Mouse (Mus musculus): ENCODE data around the gene Idnk. TPM values are rescaled to one million over a fixed set of nuclear protein-coding genes. Genes with fewer than 3 reads are reported as not detected.

Gene Idnk
- polyA plus RNA-seq, 1 experiment from 2014 or later: 25.4 TPM

- WGBS: 74% methylated on average over 1 of the region's 1 CpGs
- no peak for ATAC-seq (ENCODE audit: insufficient number of reproducible peaks, low FRiP score)
- no peaks in the 10 kb centered on the region for H3K27me3 ChIP-seq (replicated peaks)
- H3K4me3 ChIP-seq: no peak overlapping the region
- H3K4me2 ChIP-seq: no peak overlapping the region
- H3K9ac ChIP-seq: no peak overlapping the region
- no peaks in the 10 kb centered on the region for H3K36me3 ChIP-seq
- 0 out of 2 replicates have a peak, but pooled peaks cover 7% of the 10 kb centered on the region for H3K9me3 ChIP-seq (replicated peaks)
- H3K4me1 ChIP-seq (replicated peaks): peaks cover 5% of the 10 kb centered on the region
- H3K27ac ChIP-seq (ENCODE audit: poor library complexity, severe bottlenecking): no peak overlapping the region
These were observed 9.7 kb upstream of the Idnk start for GRCm38 (mm10) chr13:58147760-58148159.

GRCm38 (mm10) chr13:58148256-58148831 lies 9.1 kb upstream of the Idnk start:
- Histone ChIP-seq H3K4me3 (peak overlapping the region; percentile 40), H3K4me2 (peak overlapping the region; percentile 79), H3K9ac (peak overlapping the region; percentile 40; the same call in 1 of the 2 replicates), H3K36me3 (no peaks in the 10 kb centered on the region), H3K9me3 (replicated peaks) (0 out of 2 replicates have a peak, but pooled peaks cover 7% of the 10 kb centered on the region), H3K27ac (ENCODE audit: poor library complexity, severe bottlenecking) (no peak overlapping the region), H3K27me3 (replicated peaks) (no peaks in the 10 kb centered on the region), H3K4me1 (replicated peaks) (peaks cover 5% of the 10 kb centered on the region)
- WGBS: under 1% methylated on average over 17 of the region's 17 CpGs
- peak; percentile 81 for ATAC-seq (ENCODE audit: insufficient number of reproducible peaks, low FRiP score)

- WGBS: 27% methylated on average over 5 of the region's 5 CpGs
- H3K9ac ChIP-seq: no peak overlapping the region
- H3K36me3 ChIP-seq: no peaks in the 10 kb centered on the region
- 0 out of 2 replicates have a peak, but pooled peaks have one; percentile 33 for ATAC-seq (ENCODE audit: insufficient number of reproducible peaks, low FRiP score)
- no peaks in the 10 kb centered on the region for H3K27me3 ChIP-seq (replicated peaks)
- peak overlapping the region; percentile 79 for H3K4me2 ChIP-seq
- H3K4me3 ChIP-seq: peak overlapping the region; percentile 40; the same call in 1 of the 2 replicates
- H3K9me3 ChIP-seq (replicated peaks): 0 out of 2 replicates have a peak, but pooled peaks cover 7% of the 10 kb centered on the region
- no peak overlapping the region for H3K27ac ChIP-seq (ENCODE audit: poor library complexity, severe bottlenecking)
- H3K4me1 ChIP-seq (replicated peaks): peaks cover 5% of the 10 kb centered on the region
These were observed 8.4 kb upstream of the Idnk start for GRCm38 (mm10) chr13:58149033-58149558.

- Histone ChIP-seq H3K9ac (no peak overlapping the region), H3K27me3 (replicated peaks) (no peaks in the 10 kb centered on the region), H3K4me1 (replicated peaks) (peaks cover 5% of the 10 kb centered on the region), H3K27ac (ENCODE audit: poor library complexity, severe bottlenecking) (no peak overlapping the region), H3K4me2 (0 out of 2 replicates have a peak overlapping the region, but pooled peaks have one; percentile 79), H3K9me3 (replicated peaks) (0 out of 2 replicates have a peak, but pooled peaks cover 7% of the 10 kb centered on the region), H3K4me3 (no peak overlapping the region), H3K36me3 (no peaks in the 10 kb centered on the region)
- ATAC-seq (ENCODE audit: insufficient number of reproducible peaks, low FRiP score): no peak
- WGBS: 80% methylated on average over 3 of the region's 3 CpGs
These were observed 7.8 kb upstream of the Idnk start for GRCm38 (mm10) chr13:58149629-58150028.

GRCm38 (mm10) chr13:58150442-58150841 lies 7.0 kb upstream of the Idnk start:
- ATAC-seq (ENCODE audit: insufficient number of reproducible peaks, low FRiP score): no peak
- H3K4me3 ChIP-seq: no peak overlapping the region
- H3K27ac ChIP-seq (ENCODE audit: poor library complexity, severe bottlenecking): no peak overlapping the region
- peaks cover 5% of the 10 kb centered on the region for H3K4me1 ChIP-seq (replicated peaks)
- 70% methylated on average over 11 of the region's 11 CpGs for WGBS
- no peaks in the 10 kb centered on the region for H3K36me3 ChIP-seq
- H3K9me3 ChIP-seq (replicated peaks): 0 out of 2 replicates have a peak, but pooled peaks cover 7% of the 10 kb centered on the region
- H3K9ac ChIP-seq: no peak overlapping the region
- no peaks in the 10 kb centered on the region for H3K27me3 ChIP-seq (replicated peaks)
- no peak overlapping the region for H3K4me2 ChIP-seq

GRCm38 (mm10) chr13:58156031-58156430 lies 1.4 kb upstream of the Idnk start:
- 84% methylated on average over 2 of the region's 2 CpGs for WGBS
- H3K4me1 ChIP-seq (replicated peaks): peaks cover 12% of the 10 kb centered on the region
- H3K4me3 ChIP-seq: no peak overlapping the region
- H3K9ac ChIP-seq: no peak overlapping the region
- no peak overlapping the region for H3K4me2 ChIP-seq
- H3K27ac ChIP-seq (ENCODE audit: poor library complexity, severe bottlenecking): no peak overlapping the region
- no peak for ATAC-seq (ENCODE audit: insufficient number of reproducible peaks, low FRiP score)
- peaks cover 13% of the 10 kb centered on the region for H3K36me3 ChIP-seq
- H3K9me3 ChIP-seq (replicated peaks): peaks cover 2% of the 10 kb centered on the region
- no peaks in the 10 kb centered on the region for H3K27me3 ChIP-seq (replicated peaks)

GRCm38 (mm10) chr13:58157036-58157435 lies 413 bp upstream of the Idnk start:
- peaks cover 12% of the 10 kb centered on the region for H3K4me1 ChIP-seq (replicated peaks)
- 15% methylated on average over 8 of the region's 8 CpGs for WGBS
- H3K9ac ChIP-seq: peak overlapping the region; percentile 43; the same call in 1 of the 2 replicates
- H3K9me3 ChIP-seq (replicated peaks): peaks cover 9% of the 10 kb centered on the region
- no peak overlapping the region for H3K27ac ChIP-seq (ENCODE audit: poor library complexity, severe bottlenecking)
- H3K4me3 ChIP-seq: peak overlapping the region; percentile 89
- H3K27me3 ChIP-seq (replicated peaks): no peaks in the 10 kb centered on the region
- peaks cover 21% of the 10 kb centered on the region for H3K36me3 ChIP-seq
- H3K4me2 ChIP-seq: peak overlapping the region; percentile 92
- no peak; the same call in 1 of the 2 replicates for ATAC-seq (ENCODE audit: insufficient number of reproducible peaks, low FRiP score)

- 9% methylated on average over 16 of the region's 16 CpGs for WGBS
- ATAC-seq (ENCODE audit: insufficient number of reproducible peaks, low FRiP score): peak; percentile 52
- H3K36me3 ChIP-seq: peaks cover 30% of the 10 kb centered on the region
- H3K27ac ChIP-seq (ENCODE audit: poor library complexity, severe bottlenecking): 0 out of 2 replicates have a peak overlapping the region, but pooled peaks have one; percentile 18
- H3K9me3 ChIP-seq (replicated peaks): peaks cover 15% of the 10 kb centered on the region
- peaks cover 12% of the 10 kb centered on the region for H3K4me1 ChIP-seq (replicated peaks)
- peak overlapping the region; percentile 89 for H3K4me3 ChIP-seq
- no peaks in the 10 kb centered on the region for H3K27me3 ChIP-seq (replicated peaks)
- H3K4me2 ChIP-seq: peak overlapping the region; percentile 92
- H3K9ac ChIP-seq: peak overlapping the region; percentile 82
These were observed 857 bp downstream of the Idnk start for GRCm38 (mm10) chr13:58158099-58158912.

GRCm38 (mm10) chr13:58160761-58161160 lies 3.3 kb downstream of the Idnk start:
- Histone ChIP-seq H3K4me1 (replicated peaks) (peaks cover 12% of the 10 kb centered on the region), H3K9me3 (replicated peaks) (peaks cover 15% of the 10 kb centered on the region), H3K27ac (ENCODE audit: poor library complexity, severe bottlenecking) (no peak overlapping the region), H3K4me2 (no peak overlapping the region), H3K9ac (no peak overlapping the region), H3K4me3 (no peak overlapping the region), H3K36me3 (peaks cover 47% of the 10 kb centered on the region), H3K27me3 (replicated peaks) (no peaks in the 10 kb centered on the region)
- no peak for ATAC-seq (ENCODE audit: insufficient number of reproducible peaks, low FRiP score)
- WGBS: 94% methylated on average over 15 of the region's 15 CpGs

- no peak overlapping the region for H3K4me2 ChIP-seq
- H3K36me3 ChIP-seq: peaks cover 48% of the 10 kb centered on the region
- peaks cover 15% of the 10 kb centered on the region for H3K9me3 ChIP-seq (replicated peaks)
- H3K4me3 ChIP-seq: no peak overlapping the region
- H3K9ac ChIP-seq: no peak overlapping the region
- no peak overlapping the region for H3K27ac ChIP-seq (ENCODE audit: poor library complexity, severe bottlenecking)
- H3K27me3 ChIP-seq (replicated peaks): no peaks in the 10 kb centered on the region
- no peak for ATAC-seq (ENCODE audit: insufficient number of reproducible peaks, low FRiP score)
- H3K4me1 ChIP-seq (replicated peaks): peaks cover 5% of the 10 kb centered on the region
- 94% methylated on average over 12 of the region's 12 CpGs for WGBS
These were observed 5.9 kb downstream of the Idnk start for GRCm38 (mm10) chr13:58163343-58163742.

GRCm38 (mm10) chr13:58168119-58168518 lies 10.7 kb downstream of the Idnk start:
- ATAC-seq (ENCODE audit: insufficient number of reproducible peaks, low FRiP score): no peak
- H3K4me1 ChIP-seq (replicated peaks): peaks cover 6% of the 10 kb centered on the region
- H3K36me3 ChIP-seq: peaks cover 34% of the 10 kb centered on the region
- 0 out of 2 replicates have a peak overlapping the region, but pooled peaks have one; percentile 10 for H3K9ac ChIP-seq
- H3K4me2 ChIP-seq: no peak overlapping the region
- no peak overlapping the region for H3K27ac ChIP-seq (ENCODE audit: poor library complexity, severe bottlenecking)
- H3K9me3 ChIP-seq (replicated peaks): peaks cover 3% of the 10 kb centered on the region; the same call in 1 of the 2 replicates
- H3K4me3 ChIP-seq: no peak overlapping the region
- no peaks in the 10 kb centered on the region for H3K27me3 ChIP-seq (replicated peaks)

All from heart, embryonic 12.5 days (tissue).